8 mouse cellular contexts compared by ENCODE assay signal in the genomic region with DNA sequence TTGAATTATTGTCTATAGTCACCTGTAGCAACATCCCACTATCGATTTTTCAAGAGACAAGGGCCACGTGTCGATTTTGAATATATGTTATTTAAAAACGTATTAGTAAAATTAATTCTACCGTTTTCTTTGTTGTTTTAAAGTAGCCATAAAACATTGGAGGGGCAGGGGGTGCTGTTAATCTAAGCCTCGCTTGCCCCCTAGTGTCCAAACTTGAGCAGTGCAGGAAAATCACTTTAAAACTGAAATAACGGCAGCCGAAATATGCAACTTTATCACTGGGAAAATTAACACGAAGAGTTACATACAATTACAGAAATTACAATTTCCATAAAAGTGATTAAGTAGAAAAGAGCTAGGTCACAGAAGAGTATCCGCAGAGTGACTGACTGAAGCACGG. TPM values are rescaled to one million over a fixed set of nuclear protein-coding genes. Genes with fewer than 3 reads are reported as not detected.
DNase-seq lines count a peak whose midpoint lies in the region; ATAC-seq and TF ChIP-seq lines count a peak whose summit lies in the region.

No protein-coding gene starts in this region.

- no peak for ATAC-seq in liver, embryonic 11.5 days (replicated peaks; ENCODE audit: low FRiP score)
- 0 out of 2 replicates have a peak, but pooled peaks have one; percentile 51 for ATAC-seq in megakaryocyte-erythroid progenitor cell, adult 5-6 weeks (replicated peaks; ENCODE audit: low FRiP score, low TSS enrichment, poor library complexity, severe bottlenecking)

- no peaks in the 10 kb centered on the region for H3K4me1 ChIP-seq in cerebellum, adult 2 months (ENCODE audit: control insufficient read depth, insufficient read depth, low read length)
- no peaks in the 10 kb centered on the region for H3K4me1 ChIP-seq in liver, adult 2 months (ENCODE audit: control insufficient read depth, insufficient read depth, low read length)
- H3K4me1 ChIP-seq in liver, embryonic 11.5 days (replicated peaks; ENCODE audit: control insufficient read depth, insufficient read depth, low read length), result no peaks in the 10 kb centered on the region

- H3K79me2 ChIP-seq in liver, adult 2 months (ENCODE audit: control insufficient read depth, insufficient read depth, low read length), result no peaks in the 10 kb centered on the region

- 16% methylated on average over 11 of the region's 11 CpGs for WGBS in cerebellum, adult 2 months
- WGBS in liver, adult 2 months, result 17% methylated on average over 11 of the region's 11 CpGs
- WGBS in liver, embryonic 11.5 days, result 20% methylated on average over 11 of the region's 11 CpGs

- H3K27me3 ChIP-seq in cerebellum, adult 2 months (ENCODE audit: control insufficient read depth, insufficient read depth, low read length), result no peaks in the 10 kb centered on the region
- H3K27me3 ChIP-seq in liver, adult 2 months (ENCODE audit: control insufficient read depth, insufficient read depth, low read length), result no peaks in the 10 kb centered on the region
- H3K27me3 ChIP-seq in liver, embryonic 11.5 days (replicated peaks; ENCODE audit: control insufficient read depth, insufficient read depth, low read length), result no peaks in the 10 kb centered on the region

- no peak overlapping the region for H3K4me2 ChIP-seq in liver, embryonic 11.5 days

- no peak overlapping the region for H3K9ac ChIP-seq in liver, adult 2 months (ENCODE audit: low read depth, low read length)
- H3K9ac ChIP-seq in liver, embryonic 11.5 days (ENCODE audit: low read depth, low read length), result no peak overlapping the region

- no peak overlapping the region for H3K27ac ChIP-seq in cerebellum, adult 2 months (ENCODE audit: insufficient read depth, low read length)
- H3K27ac ChIP-seq in liver, adult 2 months (replicated peaks; ENCODE audit: insufficient read depth, low read depth, low read length), result no peak overlapping the region
- no peak overlapping the region for H3K27ac ChIP-seq in liver, embryonic 11.5 days (ENCODE audit: low read depth, low read length)

- TF ChIP-seq POLR2A in cerebellum, adult 2 months (IDR thresholded peaks at IDR 0.05; ENCODE audit: borderline replicate concordance, insufficient read depth, low read length), result no peak
- TF ChIP-seq POLR2A in liver, adult 2 months (IDR thresholded peaks at IDR 0.05; ENCODE audit: extremely low read depth, insufficient read depth, low read length), result no peak

- no peaks in the 10 kb centered on the region for H3K9me3 ChIP-seq in liver, embryonic 11.5 days (ENCODE audit: control insufficient read depth, low read length)

- peak; percentile 4 to 19 for DNase-seq in cerebellum, adult 2 months
- no peak for DNase-seq in cerebellum, adult 11-12 months
- peak; percentile 9 for DNase-seq in liver, adult 2 months (ENCODE audit: extremely low read depth, low read depth, low spot score)
- no peak for DNase-seq in liver, embryonic 11.5 days (ENCODE audit: low spot score)
- peak; percentile 60 to 62 for DNase-seq in cerebellum, postnatal 14 days
- peak; percentile 55 to 58 for DNase-seq in kidney, postnatal 4 days
- no peak for DNase-seq in gastrocnemius, adult 8-10 months (ENCODE audit: low spot score in 2 of 2)

- TF ChIP-seq CTCF in cerebellum, adult 2 months (IDR thresholded peaks at IDR 0.05; ENCODE audit: borderline replicate concordance, insufficient read depth, low read depth, low read length), result peak; percentile 61; the same call in 1 of the 2 replicates
- TF ChIP-seq CTCF in liver, adult 2 months (IDR thresholded peaks at IDR 0.05; ENCODE audit: low read depth, low read length), result peak; percentile 63; the same call in 1 of the 2 replicates

- H3K4me3 ChIP-seq in cerebellum, adult 2 months (replicated peaks; ENCODE audit: insufficient read depth, low read depth, low read length), result no peak overlapping the region
- H3K4me3 ChIP-seq in liver, adult 2 months (ENCODE audit: insufficient read depth, low read depth, low read length), result no peak overlapping the region
- no peak overlapping the region for H3K4me3 ChIP-seq in liver, embryonic 11.5 days (ENCODE audit: low read depth, low read length)

- H3K36me3 ChIP-seq in liver, adult 2 months (ENCODE audit: control insufficient read depth, insufficient read depth, low read length), result no peaks in the 10 kb centered on the region
- H3K36me3 ChIP-seq in liver, embryonic 11.5 days (ENCODE audit: control insufficient read depth, insufficient read depth, low read length), result no peaks in the 10 kb centered on the region

RNA-seq across cellular contexts. Expression of a gene that starts 55.2 kb away (rescaled TPM):
- polyA plus RNA-seq in cerebellum, adult 2 months (2012; rRNA removed), result 0.13 and 0.54 TPM in 2 replicates
- not detected in 2 replicates for total RNA-seq in liver, adult 2 months (2014; rRNA removed)
- polyA plus RNA-seq in liver, adult 2 months (2012; rRNA removed), result not detected in 2 replicates
- polyA plus RNA-seq in liver, embryonic 11.5 days (2014; fragmentation: Nextera tagmentation; extraction: Ambion mirVana), result not detected in 2 replicates
- total RNA-seq in megakaryocyte-erythroid progenitor cell, adult 5-6 weeks (2014; fragmentation: Nextera tagmentation), result not detected in 2 replicates
- not detected in 2 replicates for total RNA-seq in megakaryocyte-erythroid progenitor cell, adult 5-6 weeks (2017)
- total RNA-seq in gastrocnemius, adult 8-10 months (2022), result under 1 TPM; 0.13 to 0.46 (median 0.27) TPM

Comparison
In these comparisons a context has a peak if more than half of its experiments do, and no peak if none do; other contexts are left out.
1. DNase-seq: peak in cerebellum, adult 2 months (2 of 2), liver, adult 2 months (single experiment), cerebellum, postnatal 14 days (2 of 2) and kidney, postnatal 4 days (2 of 2); none in cerebellum, adult 11-12 months (single experiment), liver, embryonic 11.5 days (single experiment) and gastrocnemius, adult 8-10 months (0 of 2).